Mouse (Mus musculus) E14TG2a.4 (cell line): ENCODE measurements around the gene Rnf216.

ENCODE experiments used
- CTCF ChIP-seq: conservative IDR thresholded peaks from 2 replicates; pipeline ENCODE4 v1.5.1; 2014; ENCODE audit warnings: low read length
- NANOG ChIP-seq: IDR thresholded peaks from 2 replicates; pipeline ENCODE4 v1.6.1; 2014; ENCODE audit warnings: borderline replicate concordance, low read length, mixed read lengths
- POU5F1 ChIP-seq: IDR thresholded peaks from 2 replicates; pipeline ENCODE4 v1.6.1; 2014; ENCODE audit warnings: low read length, borderline replicate concordance

DNA sequence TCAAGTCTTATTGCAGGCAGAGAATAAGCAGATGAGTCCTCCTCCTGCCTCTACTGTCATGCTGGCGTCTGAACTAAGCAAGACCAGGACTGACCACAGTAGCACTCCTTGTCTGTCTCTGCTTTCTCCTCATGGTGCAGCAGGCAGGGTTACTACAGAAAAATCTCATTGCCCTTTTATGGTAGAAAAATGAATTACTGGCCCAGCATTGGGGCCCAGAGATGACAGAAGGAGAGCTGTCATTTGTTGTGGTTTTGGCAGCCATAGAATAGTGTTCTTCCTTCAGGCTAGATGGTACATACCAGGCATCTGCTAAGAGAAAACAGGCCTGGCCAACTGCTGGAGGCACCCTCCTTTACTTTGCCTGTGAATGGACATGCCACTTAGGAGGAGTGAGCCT is 55.0 kb downstream of the Rnf216 start:
- no peak for TF ChIP-seq CTCF
- TF ChIP-seq POU5F1, result no peak
- no peak for TF ChIP-seq NANOG
